Mouse (Mus musculus) limb, embryonic 12.5 days (tissue): Measurements from ENCODE around the gene Gltp. TPM values are rescaled to one million over a fixed set of nuclear protein-coding genes. Genes with fewer than 3 reads are reported as not detected.

ENCODE experiments used
- ATAC-seq: fragments of 200-750 bp; cut with Nextera tagmentation; 2 replicates; pipeline ENCODE4 v1.8.0; 2017; ENCODE audit warnings: low read depth, moderate TSS enrichment; ENCODE audit not compliant: insufficient number of reproducible peaks, insufficient read depth, low FRiP score, low TSS enrichment
- H3K27ac ChIP-seq: fragments of 300-500 bp; sonication (generic); 2 replicates; pipeline ENCODE4 v1.5.1; 2016; ENCODE audit warnings: mild to moderate bottlenecking, moderate library complexity
- H3K27me3 ChIP-seq: fragments of 300-500 bp; sonication (generic); 2 replicates; pipeline ENCODE4 v1.6.1; 2016; ENCODE audit warnings: mild to moderate bottlenecking, moderate library complexity
- H3K36me3 ChIP-seq: fragments of 300-500 bp; sonication (generic); 2 replicates; pipeline ENCODE4 v1.6.1; 2016; ENCODE audit warnings: mild to moderate bottlenecking, moderate library complexity
- H3K4me1 ChIP-seq: fragments of 300-500 bp; sonication (generic); replicated peaks from 2 replicates; pipeline ENCODE4 v1.6.1; 2016
- H3K4me2 ChIP-seq: fragments of 300-500 bp; sonication (generic); 2 replicates; pipeline ENCODE4 v1.6.1; 2016; ENCODE audit warnings: mild to moderate bottlenecking, moderate library complexity
- H3K4me3 ChIP-seq: fragments of 300-500 bp; sonication (generic); replicated peaks from 2 replicates; pipeline ENCODE4 v1.5.1; 2016; ENCODE audit warnings: mild to moderate bottlenecking
- H3K9ac ChIP-seq: fragments of 300-500 bp; sonication (generic); replicated peaks from 2 replicates; pipeline ENCODE4 v1.6.1; 2016; ENCODE audit warnings: mild to moderate bottlenecking, moderate library complexity
- H3K9me3 ChIP-seq: fragments of 300-500 bp; sonication (generic); 2 replicates; pipeline ENCODE4 v1.6.1; 2016; ENCODE audit warnings: mild to moderate bottlenecking, moderate library complexity
- WGBS: fragments of 180-500 bp; shearing (Covaris S2); methylation state at CpG from one replicate; pipeline ENCODE4 v1.1.7; 2016; 5-methylcytosine and 5-hydroxymethylcytosine counted together
- polyA plus RNA-seq: library from polyadenylated mRNA; unstranded; fragments of >200 nt; fragmentation: Nextera tagmentation; extraction: Ambion mirVana; gene quantifications from 2 replicates; pipeline ENCODE4 v1.2.1, GENCODE M21; 2016

The Gltp gene
- polyA plus RNA-seq, 1 experiment from 2014 or later, result 69.5 TPM

GRCm38 (mm10) chr5:114658255-114658654 is 32.5 kb downstream of the Gltp start, which contains the start of gene Trpv4:
Trpv4 (minus strand) TSS chr5:114658421.
- H3K27me3 ChIP-seq, result peaks cover 62% of the 10 kb centered on the region
- H3K36me3 ChIP-seq, result no peaks in the 10 kb centered on the region
- peak within 1 kb of the TSS; percentile 59 for H3K9ac ChIP-seq
- H3K4me2 ChIP-seq, result peak within 1 kb of the TSS; percentile 94
- H3K4me3 ChIP-seq, result peak within 1 kb of the TSS; percentile 57
- WGBS, result under 1% methylated on average over 44 of the region's 47 CpGs
- H3K4me1 ChIP-seq, result peaks cover 15% of the 10 kb centered on the region
- 0 out of 2 replicates have a peak, but pooled peaks have one; percentile 13 for ATAC-seq
- H3K9me3 ChIP-seq, result no peaks in the 10 kb centered on the region
- H3K27ac ChIP-seq, result no peak within 1 kb of the TSS

DNA sequence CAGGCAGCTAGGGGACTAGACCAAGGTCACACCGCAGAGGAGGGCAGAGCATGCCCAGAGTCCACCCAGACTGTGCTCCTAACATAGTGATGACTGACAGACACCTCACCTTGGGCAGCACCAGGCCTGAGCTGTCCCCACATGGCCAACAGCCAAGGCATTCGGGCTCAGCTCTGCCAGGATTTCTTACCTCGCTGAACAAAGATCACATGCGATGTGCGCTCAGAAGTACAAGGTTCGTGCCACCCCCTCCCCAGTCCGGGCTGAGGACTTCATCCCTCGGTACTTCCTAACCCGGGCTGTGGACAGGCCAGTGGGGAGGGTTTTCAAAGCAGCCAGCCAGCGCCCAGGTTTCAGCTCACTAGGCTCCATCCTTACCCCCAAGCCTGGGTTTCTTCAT is 33.4 kb downstream of the Gltp start:
- no peaks in the 10 kb centered on the region for H3K36me3 ChIP-seq
- WGBS, result 26% methylated on average over 10 of the region's 10 CpGs
- H3K27ac ChIP-seq, result no peak overlapping the region
- peaks cover 65% of the 10 kb centered on the region for H3K27me3 ChIP-seq
- no peaks in the 10 kb centered on the region for H3K9me3 ChIP-seq
- H3K4me1 ChIP-seq, result peaks cover 15% of the 10 kb centered on the region
- no peak for ATAC-seq
- H3K4me3 ChIP-seq, result peak overlapping the region; percentile 57
- H3K4me2 ChIP-seq, result peak overlapping the region; percentile 94
- H3K9ac ChIP-seq, result no peak overlapping the region; the same call in 1 of the 2 replicates

DNA sequence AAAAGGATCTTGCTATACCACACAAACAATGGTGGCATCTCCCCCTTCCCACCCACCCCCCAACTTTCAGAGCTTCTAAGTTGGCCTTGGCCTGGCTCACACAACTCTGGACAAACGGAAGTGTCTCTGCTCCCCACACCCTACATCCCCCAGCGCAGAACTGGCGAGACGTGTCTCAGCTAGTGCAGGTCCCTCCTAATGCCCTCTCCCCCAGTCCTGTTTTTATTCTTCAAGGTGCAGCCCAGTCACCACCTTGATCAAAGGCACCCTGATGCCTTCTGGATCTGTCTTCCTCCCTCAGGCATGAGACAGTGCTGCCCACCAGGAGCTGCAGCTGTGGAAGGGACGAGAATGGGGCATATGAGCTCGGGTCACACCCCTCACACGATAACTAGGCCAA is 34.5 kb downstream of the Gltp start:
- Histone ChIP-seq H3K27ac (no peak overlapping the region), H3K4me3 (no peak overlapping the region), H3K36me3 (no peaks in the 10 kb centered on the region), H3K27me3 (peaks cover 65% of the 10 kb centered on the region), H3K4me1 (peaks cover 20% of the 10 kb centered on the region), H3K4me2 (no peak overlapping the region), H3K9ac (no peak overlapping the region), H3K9me3 (no peaks in the 10 kb centered on the region)
- ATAC-seq, result no peak
- WGBS, result 85% methylated on average over 7 of the region's 7 CpGs

GRCm38 (mm10) chr5:114655721-114656120 is 35.1 kb downstream of the Gltp start:
- no peak overlapping the region for H3K9ac ChIP-seq
- no peaks in the 10 kb centered on the region for H3K36me3 ChIP-seq
- ATAC-seq, result no peak
- H3K4me1 ChIP-seq, result peaks cover 26% of the 10 kb centered on the region
- H3K4me3 ChIP-seq, result no peak overlapping the region
- peaks cover 63% of the 10 kb centered on the region for H3K27me3 ChIP-seq
- H3K4me2 ChIP-seq, result no peak overlapping the region
- H3K27ac ChIP-seq, result no peak overlapping the region
- no peaks in the 10 kb centered on the region for H3K9me3 ChIP-seq
- 84% methylated on average over 5 of the region's 5 CpGs for WGBS

- ATAC-seq, result no peak
- Histone ChIP-seq H3K4me3 (no peak overlapping the region), H3K9ac (no peak overlapping the region), H3K9me3 (no peaks in the 10 kb centered on the region), H3K27ac (no peak overlapping the region), H3K27me3 (peaks cover 51% of the 10 kb centered on the region), H3K36me3 (no peaks in the 10 kb centered on the region), H3K4me2 (no peak overlapping the region), H3K4me1 (peaks cover 33% of the 10 kb centered on the region)
- WGBS, result 82% methylated on average over 14 of the region's 15 CpGs
Measured at GRCm38 (mm10) chr5:114653656-114654437, 36.9 kb downstream of the Gltp start.

- 28% methylated on average over 3 of the region's 3 CpGs for WGBS
- no peak overlapping the region for H3K9ac ChIP-seq
- ATAC-seq, result no peak
- no peak overlapping the region for H3K4me2 ChIP-seq
- 0 out of 2 replicates have a peak overlapping the region, but pooled peaks have one; percentile 37 for H3K27ac ChIP-seq
- H3K4me3 ChIP-seq, result no peak overlapping the region
- H3K36me3 ChIP-seq, result no peaks in the 10 kb centered on the region
- H3K27me3 ChIP-seq, result peaks cover 32% of the 10 kb centered on the region
- H3K9me3 ChIP-seq, result no peaks in the 10 kb centered on the region
- peaks cover 32% of the 10 kb centered on the region for H3K4me1 ChIP-seq
Measured at GRCm38 (mm10) chr5:114651449-114651848, 39.3 kb downstream of the Gltp start.

DNA sequence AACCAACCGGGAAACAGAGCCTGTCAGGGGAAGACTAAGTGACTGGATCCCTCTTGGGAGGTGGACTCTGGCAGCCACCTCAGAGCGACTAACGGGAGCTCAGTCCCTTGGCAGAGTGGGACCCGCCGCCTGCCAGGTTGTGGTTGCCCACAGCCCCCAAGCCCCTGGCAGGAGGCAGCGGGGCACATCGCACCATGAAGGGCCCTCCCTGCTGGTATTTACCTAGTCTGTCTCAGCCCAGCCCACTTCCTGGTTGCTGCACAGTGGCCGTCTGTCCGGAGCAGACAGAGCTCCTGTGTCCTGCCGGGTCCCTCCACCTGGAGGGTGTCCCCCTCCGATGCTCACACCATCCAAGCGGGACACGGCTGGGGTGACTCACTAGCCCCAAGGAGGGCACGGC is 39.8 kb downstream of the Gltp start:
- no peak for ATAC-seq
- Histone ChIP-seq H3K27ac (0 out of 2 replicates have a peak overlapping the region, but pooled peaks have one; percentile 37), H3K9me3 (no peaks in the 10 kb centered on the region), H3K36me3 (no peaks in the 10 kb centered on the region), H3K4me3 (no peak overlapping the region), H3K9ac (no peak overlapping the region; the same call in 1 of the 2 replicates), H3K4me2 (no peak overlapping the region), H3K27me3 (peaks cover 28% of the 10 kb centered on the region), H3K4me1 (peaks cover 32% of the 10 kb centered on the region)
- WGBS, result 44% methylated on average over 14 of the region's 14 CpGs

DNA sequence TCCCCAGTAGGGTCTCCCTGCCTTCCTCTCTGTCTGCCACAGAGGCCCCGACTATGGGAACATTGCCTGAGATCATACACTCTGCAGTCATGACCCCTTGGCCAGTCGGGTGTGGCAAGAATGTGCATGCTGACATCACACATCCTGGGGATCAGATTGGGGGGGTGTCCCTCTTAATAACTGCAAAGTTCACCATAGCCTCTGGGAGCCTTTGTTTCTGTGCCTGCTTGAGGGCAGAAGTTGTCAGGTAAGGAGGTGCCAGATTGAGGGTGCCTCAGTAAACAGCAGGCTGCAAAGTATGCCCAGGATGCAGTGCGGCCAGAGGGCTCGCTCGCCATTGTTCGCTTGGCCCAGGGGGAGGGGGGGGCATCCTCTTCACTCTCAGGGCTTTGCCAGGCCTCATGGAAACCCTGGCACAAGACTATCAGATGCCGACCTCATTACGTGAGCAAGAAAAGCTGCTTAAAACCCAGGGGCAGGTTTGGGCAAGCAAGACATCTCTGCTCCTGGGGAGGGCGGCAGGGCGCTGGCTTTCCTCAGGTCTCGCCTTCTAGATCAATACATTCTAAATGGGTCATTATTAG is 42.0 kb downstream of the Gltp start:
- H3K27ac ChIP-seq, result no peak overlapping the region
- H3K9ac ChIP-seq, result no peak overlapping the region
- peaks cover 36% of the 10 kb centered on the region for H3K4me1 ChIP-seq
- H3K9me3 ChIP-seq, result no peaks in the 10 kb centered on the region
- 76% methylated on average over 11 of the region's 11 CpGs for WGBS
- H3K4me3 ChIP-seq, result no peak overlapping the region
- no peak for ATAC-seq
- H3K36me3 ChIP-seq, result no peaks in the 10 kb centered on the region
- peaks cover 22% of the 10 kb centered on the region; the same call in 1 of the 2 replicates for H3K27me3 ChIP-seq
- no peak overlapping the region for H3K4me2 ChIP-seq

DNA sequence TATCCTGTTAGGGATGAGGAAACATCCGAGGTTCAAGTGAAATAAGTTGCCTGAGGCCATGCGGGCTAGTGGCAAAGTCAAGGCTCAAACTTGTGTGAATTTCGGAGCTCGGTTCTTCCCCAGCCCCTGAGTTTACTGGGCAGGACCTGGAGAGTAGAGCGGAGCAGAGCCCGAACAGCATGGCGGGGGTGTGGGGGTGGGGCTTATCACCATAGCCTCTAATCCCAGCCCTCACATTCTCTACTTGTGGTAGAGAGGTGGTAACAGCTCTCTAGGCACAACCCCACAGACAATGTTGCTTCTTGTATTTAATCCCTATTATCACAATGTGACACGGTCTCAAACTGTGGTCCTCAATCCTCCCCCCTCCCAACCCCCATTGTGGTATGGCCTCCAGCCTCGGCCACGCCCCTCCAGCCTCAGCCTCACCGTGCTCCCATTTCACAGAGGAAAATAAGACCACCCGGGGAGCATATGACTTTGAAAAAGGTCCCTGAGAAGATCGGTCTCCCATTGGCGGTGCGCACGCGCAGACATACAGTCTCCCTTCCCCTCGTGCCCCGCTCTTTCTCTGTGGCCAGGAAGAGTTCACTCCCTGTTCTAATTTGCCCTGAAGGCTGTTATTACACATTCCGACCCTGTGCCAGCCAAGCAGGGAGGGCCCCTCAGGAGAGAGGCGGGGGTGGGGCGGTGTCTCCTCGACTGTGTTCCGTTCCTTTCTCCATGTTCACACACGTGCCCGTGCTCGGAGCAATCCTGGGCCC is 43.4 kb downstream of the Gltp start:
- Histone ChIP-seq H3K27ac (0 out of 2 replicates have a peak overlapping the region, but pooled peaks have one; percentile 20), H3K9ac (0 out of 2 replicates have a peak overlapping the region, but pooled peaks have one; percentile 23), H3K9me3 (no peaks in the 10 kb centered on the region), H3K27me3 (peaks cover 21% of the 10 kb centered on the region; the same call in 1 of the 2 replicates), H3K4me1 (peaks cover 36% of the 10 kb centered on the region), H3K4me2 (peak overlapping the region; percentile 58), H3K36me3 (no peaks in the 10 kb centered on the region), H3K4me3 (peak overlapping the region; percentile 30)
- WGBS, result 3% methylated on average over 27 of the region's 27 CpGs
- ATAC-seq, result peak; percentile 50

GRCm38 (mm10) chr5:114645916-114646315 is 44.9 kb downstream of the Gltp start:
- Histone ChIP-seq H3K27me3 (peaks cover 30% of the 10 kb centered on the region), H3K4me1 (peaks cover 27% of the 10 kb centered on the region), H3K9ac (no peak overlapping the region), H3K4me2 (no peak overlapping the region), H3K9me3 (no peaks in the 10 kb centered on the region), H3K4me3 (no peak overlapping the region), H3K27ac (no peak overlapping the region), H3K36me3 (no peaks in the 10 kb centered on the region)
- WGBS, result 82% methylated on average over 5 of the region's 5 CpGs
- no peak for ATAC-seq

GRCm38 (mm10) chr5:114644918-114645317 is 45.9 kb downstream of the Gltp start:
- Histone ChIP-seq H3K4me2 (no peak overlapping the region), H3K9me3 (no peaks in the 10 kb centered on the region), H3K4me3 (no peak overlapping the region), H3K27ac (no peak overlapping the region), H3K4me1 (peaks cover 17% of the 10 kb centered on the region), H3K9ac (0 out of 2 replicates have a peak overlapping the region, but pooled peaks have one; percentile 34), H3K27me3 (peaks cover 34% of the 10 kb centered on the region), H3K36me3 (no peaks in the 10 kb centered on the region)
- no peak for ATAC-seq
- 34% methylated on average over 6 of the region's 6 CpGs for WGBS
